Mouse (Mus musculus) MEL (cell line): ENCODE data around the gene Safb2. TPM values are rescaled to one million over a fixed set of nuclear protein-coding genes. Genes with fewer than 3 reads are reported as not detected.

ENCODE experiments used
- DNase-seq: peaks from one replicate; pipeline ENCODE4 v3.0.0; 2011; ENCODE audit warnings: low read depth, low spot score
- H3K27ac ChIP-seq: 2 replicates; pipeline ENCODE4 v1.5.1; 2012; ENCODE audit warnings: low read depth, mild to moderate bottlenecking, control low read depth, low read length, moderate library complexity; ENCODE audit not compliant: control insufficient read depth
- H3K27me3 ChIP-seq, 2 experiments: fragments of 150-350 bp in 1 of 2; sonication (generic) in 1 of 2; 2 replicates each; pipeline ENCODE4 v1.6.1; 2012; ENCODE audit warnings: low read length in 2 of 2, mild to moderate bottlenecking in 2 of 2, improper control_type of control experiment in 1 of 2, moderate library complexity in 1 of 2; ENCODE audit not compliant: insufficient read depth in 2 of 2, control insufficient read depth in 1 of 2
- H3K36me3 ChIP-seq, 2 experiments: 2 replicates each; pipeline ENCODE4 v1.6.1; 2012 to 2014; ENCODE audit warnings: low read length in 2 of 2, improper control_type of control experiment in 1 of 2, inconsistent platforms in 1 of 2, mild to moderate bottlenecking in 1 of 2; ENCODE audit not compliant: insufficient read depth in 2 of 2, control insufficient read depth in 1 of 2
- H3K4me1 ChIP-seq, 2 experiments: fragments of 150-350 bp in 1 of 2; sonication (generic) in 1 of 2; 2 replicates each; pipeline ENCODE4 v1.6.1; 2012; ENCODE audit warnings: low read length in 2 of 2, improper control_type of control experiment in 1 of 2, mild to moderate bottlenecking in 1 of 2; ENCODE audit not compliant: insufficient read depth in 2 of 2, control insufficient read depth in 1 of 2
- H3K4me3 ChIP-seq, 2 experiments: fragments of 150-350 bp in 1 of 2; sonication (generic) in 1 of 2; 2 replicates each; pipeline ENCODE4 v1.5.1; 2012; ENCODE audit warnings: low read depth in 2 of 2, low read length in 2 of 2, mild to moderate bottlenecking in 2 of 2, moderate library complexity in 2 of 2, control low read depth in 1 of 2, improper control_type of control experiment in 1 of 2; ENCODE audit not compliant: control insufficient read depth in 1 of 2, insufficient read depth in 1 of 2
- H3K79me2 ChIP-seq: 2 replicates; pipeline ENCODE4 v1.6.1; 2012; ENCODE audit warnings: mild to moderate bottlenecking, low read length, moderate library complexity; ENCODE audit not compliant: control insufficient read depth, poor library complexity, insufficient read depth
- H3K9ac ChIP-seq: 2 replicates; pipeline ENCODE4 v1.6.1; 2012; ENCODE audit warnings: low read depth, mild to moderate bottlenecking, control low read depth, low read length, moderate library complexity; ENCODE audit not compliant: control insufficient read depth, poor library complexity, severe bottlenecking
- H3K9me3 ChIP-seq: fragments of 150-350 bp; sonication (generic); replicated peaks from 2 replicates; pipeline ENCODE4 v1.6.1; 2012; ENCODE audit warnings: mild to moderate bottlenecking, low read length, improper control_type of control experiment, moderate library complexity; ENCODE audit not compliant: insufficient read depth
- BHLHE40 ChIP-seq: IDR thresholded peaks from 2 replicates; pipeline ENCODE4 v1.6.1; 2012; ENCODE audit warnings: low read depth, mild to moderate bottlenecking, inconsistent platforms, low read length, improper control_type of control experiment, borderline replicate concordance
- CHD1 ChIP-seq: IDR thresholded peaks from 2 replicates; pipeline ENCODE4 v1.6.1; 2012; ENCODE audit warnings: low read depth, mild to moderate bottlenecking, inconsistent platforms, low read length, improper control_type of control experiment
- CTCF ChIP-seq, 3 experiments: IDR thresholded peaks in 2 of 3; conservative IDR thresholded peaks in 1 of 3; 2 replicates each; pipeline ENCODE4 v1.5.1; 2011 to 2012; ENCODE audit warnings: low read length in 3 of 3, low read depth in 2 of 3, mild to moderate bottlenecking in 2 of 3, improper control_type of control experiment in 1 of 3, inconsistent platforms in 1 of 3, mixed read lengths in 1 of 3, moderate library complexity in 1 of 3; ENCODE audit not compliant: control insufficient read depth in 1 of 3, insufficient read depth in 1 of 3, poor library complexity in 1 of 3, severe bottlenecking in 1 of 3
- ELF1 ChIP-seq: IDR thresholded peaks from 2 replicates; pipeline ENCODE4 v1.6.1; 2014; ENCODE audit warnings: low read depth, mild to moderate bottlenecking, inconsistent platforms, low read length, improper control_type of control experiment, moderate library complexity
- GATA1 ChIP-seq: IDR thresholded peaks from 2 replicates; pipeline ENCODE4 v1.6.1; 2011; ENCODE audit warnings: low read depth, low read length, improper control_type of control experiment
- HCFC1 ChIP-seq: IDR thresholded peaks from 2 replicates; pipeline ENCODE4 v1.6.1; 2012; ENCODE audit warnings: low read depth, mild to moderate bottlenecking, inconsistent platforms, low read length, improper control_type of control experiment, moderate library complexity
- KAT2A ChIP-seq: conservative IDR thresholded peaks from 2 replicates; pipeline ENCODE4 v1.6.1; 2012; ENCODE audit warnings: low read depth, low read length, improper control_type of control experiment, inconsistent platforms
- MAX ChIP-seq: IDR thresholded peaks from 2 replicates; pipeline ENCODE4 v1.6.1; 2011; ENCODE audit warnings: low read length, improper control_type of control experiment
- MYB ChIP-seq: IDR thresholded peaks from 2 replicates; pipeline ENCODE4 v1.6.1; 2011; ENCODE audit warnings: mild to moderate bottlenecking, low read depth, low read length, improper control_type of control experiment
- NRF1 ChIP-seq: IDR thresholded peaks from 2 replicates; pipeline ENCODE4 v1.6.1; 2014; ENCODE audit warnings: low read depth, mild to moderate bottlenecking, inconsistent platforms, low read length, improper control_type of control experiment, moderate library complexity; ENCODE audit not compliant: poor library complexity, insufficient read depth, severe bottlenecking
- POLR2AphosphoS5 ChIP-seq: IDR thresholded peaks from 2 replicates; pipeline ENCODE4 v1.6.1; 2012; ENCODE audit warnings: low read depth, borderline replicate concordance, mild to moderate bottlenecking, inconsistent platforms, low read length, moderate library complexity, mixed read lengths
- RAD21 ChIP-seq: IDR thresholded peaks from 2 replicates; pipeline ENCODE4 v1.6.1; 2011; ENCODE audit warnings: mild to moderate bottlenecking, low read depth, low read length, improper control_type of control experiment
- RCOR1 ChIP-seq: IDR thresholded peaks from 2 replicates; pipeline ENCODE4 v1.6.1; 2012; ENCODE audit warnings: low read depth, mild to moderate bottlenecking, inconsistent platforms, low read length, improper control_type of control experiment
- TAL1 ChIP-seq: IDR thresholded peaks from 2 replicates; pipeline ENCODE4 v1.6.1; 2012; ENCODE audit warnings: mild to moderate bottlenecking, inconsistent platforms, low read length, moderate library complexity, mixed read lengths
- TBP ChIP-seq: IDR thresholded peaks from 2 replicates; pipeline ENCODE4 v1.8.0; 2011; ENCODE audit warnings: low read depth, low read length, improper control_type of control experiment
- ZKSCAN1 ChIP-seq: IDR thresholded peaks from 2 replicates; pipeline ENCODE4 v1.6.1; 2012; ENCODE audit warnings: low read depth, mild to moderate bottlenecking, inconsistent platforms, low read length, improper control_type of control experiment, moderate library complexity
- ZNF384 ChIP-seq: IDR thresholded peaks from 2 replicates; pipeline ENCODE4 v1.6.1; 2012; ENCODE audit warnings: low read depth, mild to moderate bottlenecking, inconsistent platforms, low read length, improper control_type of control experiment
- polyA plus RNA-seq, 2 experiments: library from polyadenylated mRNA; stranded (reverse) in 1 of 2; unstranded in 1 of 2; fragments of >175 nt in 1 of 2; fragments of >200 nt in 1 of 2; gene quantifications; 2 replicates each; pipeline versions ENCODE4 v1.2.1 to v1.2.4; 2012; ENCODE audit warnings: low replicate concordance in 2 of 2, low read depth in 1 of 2; ENCODE audit not compliant: insufficient read length in 2 of 2, insufficient read depth in 1 of 2, missing spikeins in 1 of 2
- total RNA-seq: library from RNA; depleted of rRNA; stranded (reverse); fragments of 300-350 nt; gene quantifications from 2 replicates; pipeline ENCODE4 v1.2.3, GENCODE M21; 2012

The Safb2 gene
- total and polyA plus RNA-seq, 3 experiments, result 61.6 to 741 (median 217) TPM

GRCm38 (mm10) chr17:56544699-56545387, 39.5 kb downstream of the Safb2 start:
- Histone ChIP-seq H3K27me3 (no peaks in the 10 kb centered on the region), H3K4me1 (peaks cover 0 to 8% of the 10 kb centered on the region in 2 experiments; a peak in 1 of 4 replicates)
- no peak for DNase-seq

GRCm38 (mm10) chr17:56543684-56544224, 40.6 kb downstream of the Safb2 start:
- Histone ChIP-seq H3K36me3 (no peaks in the 10 kb centered on the region), H3K27me3 (no peaks in the 10 kb centered on the region), H3K9me3 (no peaks in the 10 kb centered on the region), H3K4me3 (no peak overlapping the region), H3K4me1 (peaks cover 0 to 8% of the 10 kb centered on the region in 2 experiments; a peak in 1 of 4 replicates), H3K79me2 (no peaks in the 10 kb centered on the region), H3K27ac (no peak overlapping the region), H3K9ac (no peak overlapping the region)
- no peak for TF ChIP-seq MAX
- TF ChIP-seq RAD21, result peak; percentile 15
- no peak for TF ChIP-seq KAT2A
- TF ChIP-seq RCOR1, result no peak
- no peak for TF ChIP-seq HCFC1
- TF ChIP-seq CTCF (IDR thresholded peaks at IDR 0.05 in 2 of 3, conservative IDR thresholded peaks at IDR 0.05 in 1 of 3; ENCODE audit: control insufficient read depth in 1 of 3, insufficient read depth in 1 of 3, low read depth in 2 of 3, low read length in 3 of 3, poor library complexity in 1 of 3, severe bottlenecking in 1 of 3), result peak; percentile 42 to 49 (median 47); a peak in 5 of 6 replicates
- peak; percentile 40 for DNase-seq

More at GRCm38 (mm10) chr17:56544699-56545387, 39.5 kb downstream of the Safb2 start:
- Histone ChIP-seq H3K79me2 (no peaks in the 10 kb centered on the region), H3K9me3 (no peaks in the 10 kb centered on the region), H3K9ac (no peak overlapping the region), H3K4me3 (no peak overlapping the region), H3K27ac (no peak overlapping the region), H3K36me3 (no peaks in the 10 kb centered on the region)
- no peak for TF ChIP-seq TBP
- no peak for TF ChIP-seq HCFC1
- no peak for TF ChIP-seq CHD1
- TF ChIP-seq GATA1, result no peak
- no peak for TF ChIP-seq POLR2AphosphoS5
- TF ChIP-seq BHLHE40, result no peak
- no peak for TF ChIP-seq ZNF384
- no peak for TF ChIP-seq MYB
- TF ChIP-seq ELF1, result no peak
- no peak for TF ChIP-seq TAL1
- no peak for TF ChIP-seq ZKSCAN1
- no peak for TF ChIP-seq NRF1
- no peak for TF ChIP-seq RCOR1
